ENCODE assay signal across 8 mouse cellular contexts in the genomic region with DNA sequence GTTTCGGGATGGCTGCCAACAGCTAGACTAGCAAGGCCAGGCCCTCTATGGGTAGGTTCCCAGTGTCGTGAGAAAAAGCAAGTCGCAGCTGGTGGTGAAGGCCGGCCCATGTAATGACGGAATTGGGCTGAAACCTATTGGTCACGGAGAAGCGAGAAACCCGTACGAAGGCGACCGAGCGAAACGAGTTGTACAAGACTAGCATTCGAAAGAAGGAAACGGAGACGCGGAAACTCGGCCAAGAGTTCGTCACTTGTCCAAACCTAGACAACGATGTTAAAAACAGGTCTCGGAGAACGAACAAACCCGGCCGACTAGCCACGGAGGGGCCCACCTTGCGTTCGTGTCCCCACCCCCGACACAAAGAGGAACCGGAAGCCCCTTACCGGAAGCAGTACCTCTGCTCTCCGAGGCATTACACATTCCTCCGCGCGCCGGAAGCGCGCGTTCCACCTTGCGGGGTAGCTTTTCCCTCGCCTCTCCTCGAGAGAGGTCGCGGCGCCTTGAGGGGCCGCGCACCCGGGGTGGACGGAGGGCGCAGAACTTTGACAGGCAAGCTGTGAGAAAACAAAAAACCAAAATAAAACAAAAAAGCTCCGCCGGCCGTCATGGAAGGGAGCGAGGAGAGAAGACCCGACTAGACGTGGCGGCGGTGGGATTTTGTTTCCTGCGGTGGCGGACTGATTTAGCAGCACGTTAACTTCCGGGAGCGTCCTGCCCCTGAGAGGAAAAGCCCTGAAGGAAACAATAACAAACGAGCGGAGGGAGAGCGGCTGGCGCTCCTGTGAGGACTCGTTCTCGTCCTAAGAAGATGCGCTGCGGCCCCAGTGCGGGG. TPM values are rescaled to one million over a fixed set of nuclear protein-coding genes. Genes with fewer than 3 reads are reported as not detected.
A peak's percentile ranks its signal among the peaks of the same experiment; 100 is the strongest.
DNase-seq lines count a peak whose midpoint lies in the region; ATAC-seq and TF ChIP-seq lines count a peak whose summit lies in the region.

A gene (plus strand): TSS at position 437 of the 835 bp plus-strand sequence.
A gene (minus strand): TSS at position 687 of the 835 bp plus-strand sequence.

- H3K27me3 ChIP-seq in C2C12 (ENCODE audit: control insufficient read depth, insufficient read depth, insufficient read length) (no peaks in the 10 kb centered on the region), myocyte (ENCODE audit: control insufficient read depth, insufficient read depth, insufficient read length) (no peaks in the 10 kb centered on the region)
- no peaks in the 10 kb centered on the region for H3K27me3 ChIP-seq in erythroblast, embryonic 14.5 days (ENCODE audit: control insufficient read depth)
- no peaks in the 10 kb centered on the region for H3K27me3 ChIP-seq in heart, embryonic 11.5 days (ENCODE audit: control insufficient read depth, insufficient read depth, low read length)
- H3K27me3 ChIP-seq in kidney, embryonic 16.5 days (ENCODE audit: insufficient read depth, low read length), result no peaks in the 10 kb centered on the region
- H3K27me3 ChIP-seq in liver, adult 2 months (ENCODE audit: control insufficient read depth, insufficient read depth, low read length), result no peaks in the 10 kb centered on the region
- H3K27me3 ChIP-seq in splenic B cell, adult 2 months (ENCODE audit: control insufficient read depth, insufficient read depth, low read length, poor library complexity, severe bottlenecking), result no peaks in the 10 kb centered on the region

- H3K4me2 ChIP-seq in heart, embryonic 11.5 days, result peak within 1 kb of the TSS; percentile 93
- H3K4me2 ChIP-seq in kidney, embryonic 16.5 days (replicated peaks; ENCODE audit: low read depth, low read length), result peak within 1 kb of the TSS; percentile 91
- peak within 1 kb of the TSS; percentile 91 for H3K4me2 ChIP-seq in myocyte (ENCODE audit: low read depth)

- peak within 1 kb of the TSS; percentile 93 for H3K4me3 ChIP-seq in C2C12 (ENCODE audit: insufficient read depth, poor library complexity, severe bottlenecking)
- H3K4me3 ChIP-seq in erythroblast, embryonic 14.5 days (replicated peaks), result peak within 1 kb of the TSS; percentile 88
- peak within 1 kb of the TSS; percentile 83 for H3K4me3 ChIP-seq in heart, embryonic 11.5 days (ENCODE audit: low read depth, low read length)
- H3K4me3 ChIP-seq in kidney, embryonic 16.5 days (ENCODE audit: low read length), result peak within 1 kb of the TSS; percentile 90
- H3K4me3 ChIP-seq in liver, adult 2 months (ENCODE audit: insufficient read depth, low read depth, low read length), result peak within 1 kb of the TSS; percentile 93
- peak within 1 kb of the TSS; percentile 96 for H3K4me3 ChIP-seq in myocyte

- peak within 1 kb of the TSS; percentile 97 for H3K27ac ChIP-seq in heart, embryonic 11.5 days (ENCODE audit: low read depth, low read length)
- peak within 1 kb of the TSS; percentile 99 for H3K27ac ChIP-seq in kidney, embryonic 16.5 days (ENCODE audit: low read length)
- H3K27ac ChIP-seq in liver, adult 2 months (replicated peaks; ENCODE audit: insufficient read depth, low read depth, low read length), result peak within 1 kb of the TSS; percentile 98

- under 1% methylated on average over 71 of the region's 71 CpGs for WGBS in heart, embryonic 11.5 days (ENCODE audit: insufficient replicate concordance)
- WGBS in kidney, embryonic 16.5 days, result under 1% methylated on average over 71 of the region's 71 CpGs
- WGBS in liver, adult 2 months, result under 1% methylated on average over 71 of the region's 71 CpGs

- peaks cover 37% of the 10 kb centered on the region for H3K79me2 ChIP-seq in C2C12 (ENCODE audit: control insufficient read depth, insufficient read depth)
- peaks cover 19% of the 10 kb centered on the region; the same call in 1 of the 2 replicates for H3K79me2 ChIP-seq in liver, adult 2 months (ENCODE audit: control insufficient read depth, insufficient read depth, low read length)
- H3K79me2 ChIP-seq in myocyte (ENCODE audit: control insufficient read depth, insufficient read depth), result peaks cover 30% of the 10 kb centered on the region

- TF ChIP-seq POLR2A in brain, embryonic 14.5 days (IDR thresholded peaks at IDR 0.05; ENCODE audit: borderline replicate concordance, extremely low read depth, insufficient read depth, insufficient read length, poor library complexity, severe bottlenecking), result peak; percentile 88; the same call in 1 of the 2 replicates
- TF ChIP-seq POLR2A in liver, adult 2 months (IDR thresholded peaks at IDR 0.05; ENCODE audit: extremely low read depth, insufficient read depth, low read length), result peak; percentile 83
- peak; percentile 70 for TF ChIP-seq POLR2A in myocyte (IDR thresholded peaks at IDR 0.05; ENCODE audit: insufficient read length, low read depth)

- DNase-seq in brain, embryonic 14.5 days (ENCODE audit: low read depth), result peak; percentile 98
- peak; percentile 94 for DNase-seq in liver, adult 2 months (ENCODE audit: extremely low read depth, low read depth, low spot score)
- DNase-seq in splenic B cell, adult 2 months (ENCODE audit: low read depth, low spot score), result peak; percentile 95

- no peak for TF ChIP-seq CTCF in C2C12 (IDR thresholded peaks at IDR 0.05; ENCODE audit: control insufficient read depth, insufficient read depth, insufficient read length)
- 0 out of 2 replicates have a peak, but pooled peaks have one; percentile 7 for TF ChIP-seq CTCF in brain, embryonic 14.5 days (IDR thresholded peaks at IDR 0.05; ENCODE audit: borderline replicate concordance, extremely low read depth, insufficient read depth, insufficient read length)
- no peak; the same call in 1 of the 2 replicates for TF ChIP-seq CTCF in liver, adult 2 months (IDR thresholded peaks at IDR 0.05; ENCODE audit: low read depth, low read length)

- peaks cover 31% of the 10 kb centered on the region for H3K4me1 ChIP-seq in erythroblast, embryonic 14.5 days (ENCODE audit: control insufficient read depth)
- peaks cover 7% of the 10 kb centered on the region for H3K4me1 ChIP-seq in heart, embryonic 11.5 days (ENCODE audit: control insufficient read depth, insufficient read depth, low read length)
- peaks cover 14% of the 10 kb centered on the region for H3K4me1 ChIP-seq in kidney, embryonic 16.5 days (ENCODE audit: insufficient read depth, low read length)
- peaks cover 12% of the 10 kb centered on the region for H3K4me1 ChIP-seq in liver, adult 2 months (ENCODE audit: control insufficient read depth, insufficient read depth, low read length)

- H3ac ChIP-seq in C2C12 (ENCODE audit: control insufficient read depth, insufficient read length, low read depth) (peak within 1 kb of the TSS; percentile 80), myocyte (ENCODE audit: control insufficient read depth, insufficient read length) (peak within 1 kb of the TSS; percentile 68)

- no peaks in the 10 kb centered on the region for H3K9me3 ChIP-seq in erythroblast, embryonic 14.5 days (ENCODE audit: control insufficient read depth, low read length)
- H3K9me3 ChIP-seq in heart, embryonic 11.5 days (replicated peaks; ENCODE audit: control insufficient read depth, low read length), result no peaks in the 10 kb centered on the region
- no peaks in the 10 kb centered on the region for H3K9me3 ChIP-seq in kidney, embryonic 16.5 days (ENCODE audit: low read length)

- peak; percentile 92 for ATAC-seq in heart, embryonic 11.5 days (replicated peaks; ENCODE audit: insufficient number of reproducible peaks, low FRiP score, low TSS enrichment)
- ATAC-seq in kidney, embryonic 16.5 days (ENCODE audit: low FRiP score, low TSS enrichment), result peak; percentile 96

- H3K36me3 ChIP-seq in C2C12 (ENCODE audit: control insufficient read depth, insufficient read depth) (peaks cover 19% of the 10 kb centered on the region), myocyte (ENCODE audit: control insufficient read depth, insufficient read depth) (peaks cover 3% of the 10 kb centered on the region)
- peaks cover 29% of the 10 kb centered on the region for H3K36me3 ChIP-seq in erythroblast, embryonic 14.5 days (ENCODE audit: control insufficient read depth)
- peaks cover 8% of the 10 kb centered on the region for H3K36me3 ChIP-seq in heart, embryonic 11.5 days (ENCODE audit: control insufficient read depth, insufficient read depth, low read length)
- H3K36me3 ChIP-seq in kidney, embryonic 16.5 days (ENCODE audit: insufficient read depth, low read length), result peaks cover 16% of the 10 kb centered on the region
- peaks cover 16% of the 10 kb centered on the region for H3K36me3 ChIP-seq in liver, adult 2 months (ENCODE audit: control insufficient read depth, insufficient read depth, low read length)
- H3K36me3 ChIP-seq in splenic B cell, adult 2 months (ENCODE audit: control insufficient read depth, insufficient read depth, low read length, poor library complexity, severe bottlenecking), result peaks cover 10% of the 10 kb centered on the region; the same call in 1 of the 2 replicates

- peak within 1 kb of the TSS; percentile 81 for H3K9ac ChIP-seq in heart, embryonic 11.5 days (ENCODE audit: low read depth, low read length)
- H3K9ac ChIP-seq in kidney, embryonic 16.5 days (replicated peaks; ENCODE audit: low read length), result peak within 1 kb of the TSS; percentile 85
- H3K9ac ChIP-seq in liver, adult 2 months (ENCODE audit: low read depth, low read length), result peak within 1 kb of the TSS; percentile 91

- H3K79me3 ChIP-seq in C2C12 (ENCODE audit: low read depth), result peaks cover 30% of the 10 kb centered on the region

TF ChIP-seq in C2C12, 6 proteins besides CTCF, POLR2A, EP300 and RAD21 (continues in another document):
- no peak for TF ChIP-seq FOSL1 (IDR thresholded peaks at IDR 0.05; ENCODE audit: insufficient read depth, low read length, poor library complexity, severe bottlenecking)
- TF ChIP-seq USF1 (IDR thresholded peaks at IDR 0.05; ENCODE audit: low read depth), result no peak

TF ChIP-seq in myocyte, 11 proteins besides CTCF, POLR2A, EP300 and RAD21 (continues in another document):
- peak in 1 of 3 experiments; percentile 25 for TF ChIP-seq MYOD1 (IDR thresholded peaks at IDR 0.05; ENCODE audit: control insufficient read depth in 1 of 3, insufficient read length in 2 of 3, low read depth in 2 of 3)

RNA-seq across cellular contexts. Expression of the first gene that starts in this region (rescaled TPM):
- polyA plus RNA-seq in C2C12 (2012; fragmentation: generic; extraction: Trizol) (5.8 TPM), myocyte (2012; fragmentation: generic; extraction: Trizol) (7.5 TPM)
- 10.7 and 15.3 TPM in 2 replicates for polyA plus RNA-seq in brain, embryonic 14.5 days (2012; rRNA removed)
- polyA plus RNA-seq in erythroblast, embryonic 14.5 days (2012), result 0.52 and 0.66 TPM in 2 replicates
- 37.9 and 40.7 TPM in 2 replicates for polyA plus RNA-seq in heart, embryonic 11.5 days (2014; fragmentation: Nextera tagmentation; extraction: Ambion mirVana)
- 44.8 and 54.4 TPM in 2 replicates for polyA plus RNA-seq in kidney, embryonic 16.5 days (2015; fragmentation: Nextera tagmentation; extraction: Ambion mirVana)
- 20.8 and 24.2 TPM in 2 replicates for total RNA-seq in liver, adult 2 months (2014; rRNA removed)
- polyA plus RNA-seq in liver, adult 2 months (2012; rRNA removed), result 1.7 and 2.2 TPM in 2 replicates

RNA-seq across cellular contexts. Expression of the second gene that starts in this region (rescaled TPM):
- polyA plus RNA-seq in C2C12 (2012; fragmentation: generic; extraction: Trizol) (3.8 TPM), myocyte (2012; fragmentation: generic; extraction: Trizol) (3.4 TPM)
- 10.2 TPM in 2 replicates for polyA plus RNA-seq in brain, embryonic 14.5 days (2012; rRNA removed)
- polyA plus RNA-seq in erythroblast, embryonic 14.5 days (2012), result 0.93 and 0.95 TPM in 2 replicates
- 20.1 and 20.9 TPM in 2 replicates for polyA plus RNA-seq in heart, embryonic 11.5 days (2014; fragmentation: Nextera tagmentation; extraction: Ambion mirVana)
- 25.5 and 25.8 TPM in 2 replicates for polyA plus RNA-seq in kidney, embryonic 16.5 days (2015; fragmentation: Nextera tagmentation; extraction: Ambion mirVana)
- 4.5 and 5.0 TPM in 2 replicates for total RNA-seq in liver, adult 2 months (2014; rRNA removed)
- 1.0 and 1.5 TPM in 2 replicates for polyA plus RNA-seq in liver, adult 2 months (2012; rRNA removed)

Comparison
In these comparisons a context has a peak if more than half of its experiments do, and no peak if none do; other contexts are left out.
1. Peak in every context shown above with its lines: DNase-seq, ATAC-seq, H3K4me3 ChIP-seq and H3K27ac ChIP-seq.